Mouse (Mus musculus) adrenal gland, adult 18-20 months (tissue): ENCODE results near the gene F13b. TPM values are rescaled to one million over a fixed set of nuclear protein-coding genes. Genes with fewer than 3 reads are reported as not detected.

Experiments
- DNase-seq, 2 experiments: peaks; one replicate each; pipeline ENCODE4 v3.0.0; 2021 to 2022; ENCODE audit warnings: low spot score in 2 of 2
- long read RNA-seq, 2 experiments: library from polyadenylated mRNA; stranded (forward); transcript quantifications; one replicate each; pipeline ENCODE4 v2.0.0; 2021
- total RNA-seq, 2 experiments: library from RNA; stranded (reverse); gene quantifications; 1 replicate in 1 of 2; 2 replicates in 1 of 2; pipeline ENCODE4 v1.2.3; 2021

F13b gene
- total RNA-seq, result under 1 TPM in 1 of 2 experiments, not detected in 1; 0.13 TPM
- long read RNA-seq, experiment 1, result 0 reads
- long read RNA-seq, experiment 2, result 0 reads

GRCm38 (mm10) chr1:139501258-139501752 is at the start of gene F13b:
TSS of gene F13b (plus strand) at chr1:139501702.
- DNase-seq, result no peak

- DNase-seq, result peak; percentile 71 to 72
Observed at GRCm38 (mm10) chr1:139454340-139455225, 46.9 kb upstream of the F13b start, which contains the start of gene Aspm. TSS of gene Aspm (plus strand) at chr1:139454772.

- no peak for DNase-seq
Observed at GRCm38 (mm10) chr1:139455226-139455869, 46.2 kb upstream of the F13b start.

- DNase-seq, result no peak
Observed at GRCm38 (mm10) chr1:139460807-139461206, 40.7 kb upstream of the F13b start.

- no peak for DNase-seq
Observed at GRCm38 (mm10) chr1:139465936-139466335, 35.6 kb upstream of the F13b start.

GRCm38 (mm10) chr1:139478898-139479297 is 22.6 kb upstream of the F13b start:
- no peak for DNase-seq

- DNase-seq, result no peak
Observed at GRCm38 (mm10) chr1:139480246-139480645, 21.3 kb upstream of the F13b start.

GRCm38 (mm10) chr1:139481146-139481545 is 20.4 kb upstream of the F13b start:
- no peak for DNase-seq

- DNase-seq, result no peak
Observed at GRCm38 (mm10) chr1:139494630-139495029, 6.9 kb upstream of the F13b start.

- no peak for DNase-seq
Observed at GRCm38 (mm10) chr1:139495408-139495807, 6.1 kb upstream of the F13b start.

- no peak for DNase-seq
Observed at GRCm38 (mm10) chr1:139496212-139496611, 5.3 kb upstream of the F13b start.

- no peak for DNase-seq
Observed at GRCm38 (mm10) chr1:139499751-139500150, 1.8 kb upstream of the F13b start.

GRCm38 (mm10) chr1:139514556-139514955 is 13.1 kb downstream of the F13b start:
- DNase-seq, result no peak

- no peak for DNase-seq
Observed at GRCm38 (mm10) chr1:139548536-139548935, 47.0 kb downstream of the F13b start.

GRCm38 (mm10) chr1:139551311-139551710 is 49.8 kb downstream of the F13b start:
- no peak for DNase-seq

GRCm38 (mm10) chr1:139560024-139560423 is 58.5 kb downstream of the F13b start, which contains the start of gene Cfhr1:
TSS of gene Cfhr1 (minus strand) at chr1:139560272.
- DNase-seq, result no peak

Other genes starting within 250 kb of the F13b start
- gene Crb1, start 124.6 kb upstream of the F13b start, total RNA-seq, result under 1 TPM in 1 of 2 experiments, not detected in 1; 0.10 TPM
- gene Zbtb41, start 79.4 kb upstream of the F13b start, total RNA-seq, result 10 to 100 TPM; 31.9 to 43.4 TPM
- gene Aspm, start 46.9 kb upstream of the F13b start, total RNA-seq, result under 1 TPM; 0.48 to 0.86 TPM
- not detected for gene Cfhr1, start 58.6 kb downstream of the F13b start, total RNA-seq